Mouse (Mus musculus): ENCODE results near the gene Selenos. TPM values are rescaled to one million over a fixed set of nuclear protein-coding genes. Genes with fewer than 3 reads are reported as not detected.

Selenos gene
- polyA plus RNA-seq (2012; rRNA removed), result 62.3 and 72.5 TPM in 2 replicates

GRCm38 (mm10) chr7:66079364-66080230, at the start of gene Selenos:
Selenos (plus strand) TSS chr7:66079649.
- Histone ChIP-seq H3K27me3 (ENCODE audit: control insufficient read depth, insufficient read depth, low read length) (no peaks in the 10 kb centered on the region), H3K27ac (ENCODE audit: control insufficient read depth, insufficient read depth, low read length) (no peak within 1 kb of the TSS), H3K4me1 (replicated peaks; ENCODE audit: control insufficient read depth, insufficient read depth, low read length) (0 out of 2 replicates have a peak, but pooled peaks cover 6% of the 10 kb centered on the region), H3K36me3 (ENCODE audit: control insufficient read depth, insufficient read depth, low read length) (peaks cover 21% of the 10 kb centered on the region), H3K4me3 (ENCODE audit: control insufficient read depth, insufficient read depth, low read length) (peak within 1 kb of the TSS; percentile 63)
- TF ChIP-seq POLR2A (IDR thresholded peaks at IDR 0.05; ENCODE audit: control insufficient read depth, extremely low read depth, insufficient read depth, low read length, poor library complexity) (peak; percentile 70), CTCF (IDR thresholded peaks at IDR 0.05; ENCODE audit: borderline replicate concordance, control insufficient read depth, extremely low read depth, insufficient read depth, low read length, poor library complexity) (peak; percentile 60; the same call in 1 of the 2 replicates)
- DNase-seq, result peak; percentile 96
- WGBS, result under 1% methylated on average over 65 of the region's 65 CpGs

DNA sequence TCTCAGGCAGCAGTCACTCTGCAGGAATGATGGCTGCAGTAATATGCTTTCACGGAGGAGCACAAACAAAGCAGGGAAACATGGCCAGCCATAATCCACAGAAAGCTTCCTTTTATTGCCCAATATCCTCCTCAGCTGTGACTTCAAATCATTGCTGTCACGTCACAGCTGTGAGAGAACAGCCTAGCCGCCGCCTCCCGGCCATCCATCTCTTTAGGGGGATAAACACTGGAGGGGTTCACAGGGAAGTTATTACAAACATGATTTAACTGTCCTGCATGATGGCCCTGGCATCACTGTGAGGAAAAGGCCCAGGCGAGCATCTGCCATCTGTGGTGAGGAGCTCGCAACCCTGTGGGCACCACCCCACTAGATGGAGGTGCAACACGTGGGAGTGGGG, 42.6 kb upstream of the Selenos start:
- no peaks in the 10 kb centered on the region for H3K36me3 ChIP-seq (ENCODE audit: control insufficient read depth, insufficient read depth, low read length)
- no peak overlapping the region for H3K27ac ChIP-seq (ENCODE audit: control insufficient read depth, insufficient read depth, low read length)
- no peak overlapping the region for H3K4me3 ChIP-seq (ENCODE audit: control insufficient read depth, insufficient read depth, low read length)
- TF ChIP-seq POLR2A (IDR thresholded peaks at IDR 0.05; ENCODE audit: control insufficient read depth, extremely low read depth, insufficient read depth, low read length, poor library complexity) (no peak), CTCF (IDR thresholded peaks at IDR 0.05; ENCODE audit: borderline replicate concordance, control insufficient read depth, extremely low read depth, insufficient read depth, low read length, poor library complexity) (no peak)
- WGBS, result 69% methylated on average over 8 of the region's 8 CpGs
- H3K4me1 ChIP-seq (replicated peaks; ENCODE audit: control insufficient read depth, insufficient read depth, low read length), result no peaks in the 10 kb centered on the region
- DNase-seq, result no peak
- no peaks in the 10 kb centered on the region for H3K27me3 ChIP-seq (ENCODE audit: control insufficient read depth, insufficient read depth, low read length)

GRCm38 (mm10) chr7:66038261-66038660, 41.2 kb upstream of the Selenos start:
- no peak overlapping the region for H3K4me3 ChIP-seq (ENCODE audit: control insufficient read depth, insufficient read depth, low read length)
- no peaks in the 10 kb centered on the region for H3K36me3 ChIP-seq (ENCODE audit: control insufficient read depth, insufficient read depth, low read length)
- H3K27me3 ChIP-seq (ENCODE audit: control insufficient read depth, insufficient read depth, low read length), result no peaks in the 10 kb centered on the region
- TF ChIP-seq POLR2A (IDR thresholded peaks at IDR 0.05; ENCODE audit: control insufficient read depth, extremely low read depth, insufficient read depth, low read length, poor library complexity) (no peak), CTCF (IDR thresholded peaks at IDR 0.05; ENCODE audit: borderline replicate concordance, control insufficient read depth, extremely low read depth, insufficient read depth, low read length, poor library complexity) (no peak)
- DNase-seq, result no peak
- no peak overlapping the region for H3K27ac ChIP-seq (ENCODE audit: control insufficient read depth, insufficient read depth, low read length)
- 85% methylated on average over 3 of the region's 3 CpGs for WGBS
- H3K4me1 ChIP-seq (replicated peaks; ENCODE audit: control insufficient read depth, insufficient read depth, low read length), result no peaks in the 10 kb centered on the region

DNA sequence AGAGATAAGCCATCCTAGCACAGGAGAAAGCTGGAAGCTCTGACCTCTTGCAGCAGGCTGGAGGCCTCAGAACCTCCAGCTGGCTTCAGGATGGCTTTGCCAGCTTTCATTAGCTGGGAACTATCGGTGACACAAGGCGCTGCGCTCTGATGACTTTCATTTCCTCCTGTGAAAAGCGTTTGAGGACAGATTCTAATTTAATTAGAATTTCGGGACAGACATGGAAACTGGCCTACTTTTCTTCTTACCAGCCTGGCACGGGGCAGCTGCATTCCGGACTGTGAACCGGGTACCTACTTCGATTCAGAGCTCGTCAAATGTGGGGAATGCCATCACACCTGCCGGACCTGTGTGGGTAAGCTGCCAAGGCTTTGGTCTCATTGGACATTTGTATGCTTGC, 40.7 kb upstream of the Selenos start:
- Histone ChIP-seq H3K4me1 (replicated peaks; ENCODE audit: control insufficient read depth, insufficient read depth, low read length) (peaks cover 4% of the 10 kb centered on the region; the same call in 1 of the 2 replicates), H3K36me3 (ENCODE audit: control insufficient read depth, insufficient read depth, low read length) (no peaks in the 10 kb centered on the region), H3K27ac (ENCODE audit: control insufficient read depth, insufficient read depth, low read length) (no peak overlapping the region), H3K4me3 (ENCODE audit: control insufficient read depth, insufficient read depth, low read length) (no peak overlapping the region), H3K27me3 (ENCODE audit: control insufficient read depth, insufficient read depth, low read length) (no peaks in the 10 kb centered on the region)
- no peak for DNase-seq
- TF ChIP-seq POLR2A (IDR thresholded peaks at IDR 0.05; ENCODE audit: control insufficient read depth, extremely low read depth, insufficient read depth, low read length, poor library complexity) (no peak), CTCF (IDR thresholded peaks at IDR 0.05; ENCODE audit: borderline replicate concordance, control insufficient read depth, extremely low read depth, insufficient read depth, low read length, poor library complexity) (no peak)
- 44% methylated on average over 11 of the region's 11 CpGs for WGBS

GRCm38 (mm10) chr7:66040026-66040814, 39.2 kb upstream of the Selenos start:
- TF ChIP-seq CTCF (IDR thresholded peaks at IDR 0.05; ENCODE audit: borderline replicate concordance, control insufficient read depth, extremely low read depth, insufficient read depth, low read length, poor library complexity) (no peak), POLR2A (IDR thresholded peaks at IDR 0.05; ENCODE audit: control insufficient read depth, extremely low read depth, insufficient read depth, low read length, poor library complexity) (no peak)
- H3K4me3 ChIP-seq (ENCODE audit: control insufficient read depth, insufficient read depth, low read length), result no peak overlapping the region
- H3K36me3 ChIP-seq (ENCODE audit: control insufficient read depth, insufficient read depth, low read length), result no peaks in the 10 kb centered on the region
- H3K27me3 ChIP-seq (ENCODE audit: control insufficient read depth, insufficient read depth, low read length), result no peaks in the 10 kb centered on the region
- H3K27ac ChIP-seq (ENCODE audit: control insufficient read depth, insufficient read depth, low read length), result no peak overlapping the region
- DNase-seq, result no peak
- 91% methylated on average over 18 of the region's 18 CpGs for WGBS
- H3K4me1 ChIP-seq (replicated peaks; ENCODE audit: control insufficient read depth, insufficient read depth, low read length), result peaks cover 5% of the 10 kb centered on the region; the same call in 1 of the 2 replicates

Measured in thymus, adult 2 months (tissue).